8 mouse cellular contexts compared by ENCODE assay signal in the genomic region with DNA sequence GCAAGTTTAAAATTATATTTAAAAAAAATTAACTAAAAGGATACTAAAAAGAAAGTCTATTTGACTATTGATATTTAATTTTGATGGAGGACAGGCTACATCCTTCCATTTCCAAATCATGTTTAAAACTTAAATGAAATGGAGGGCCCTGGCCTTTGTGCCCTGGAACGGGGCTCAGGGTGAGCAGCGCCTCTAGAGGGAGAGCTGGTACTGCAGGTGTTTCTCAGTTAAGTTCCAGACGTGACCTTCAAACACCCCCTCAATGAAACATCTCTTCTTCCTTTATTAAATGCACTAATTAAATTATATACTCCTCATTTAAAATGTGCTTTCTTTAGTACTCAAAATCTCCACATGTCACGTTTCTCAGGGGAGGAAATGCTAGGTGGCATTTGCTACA.
DNase-seq lines count a peak whose midpoint lies in the region; ATAC-seq and TF ChIP-seq lines count a peak whose summit lies in the region.

No protein-coding gene starts in this region.

- no peak overlapping the region for H3K27ac ChIP-seq in kidney, embryonic 15.5 days
- peak overlapping the region; percentile 92 for H3K27ac ChIP-seq in embryonic facial prominence, embryonic 10.5 days (replicated peaks)
- H3K27ac ChIP-seq in hindbrain, embryonic 15.5 days (replicated peaks) = peak overlapping the region; percentile 93
- peak overlapping the region; percentile 98 for H3K27ac ChIP-seq in midbrain, embryonic 16.5 days (ENCODE audit: low read length)
- H3K27ac ChIP-seq in thymus, adult 2 months (ENCODE audit: control insufficient read depth, insufficient read depth, low read length) = no peak overlapping the region

- H3K9me3 ChIP-seq in kidney, embryonic 15.5 days (replicated peaks) = no peaks in the 10 kb centered on the region
- H3K9me3 ChIP-seq in embryonic facial prominence, embryonic 10.5 days = no peaks in the 10 kb centered on the region
- no peaks in the 10 kb centered on the region for H3K9me3 ChIP-seq in hindbrain, embryonic 15.5 days
- no peaks in the 10 kb centered on the region for H3K9me3 ChIP-seq in midbrain, embryonic 16.5 days (replicated peaks; ENCODE audit: control insufficient read depth, low read length, poor library complexity, severe bottlenecking)

- peak; percentile 16 for DNase-seq in kidney, adult 18-20 months
- DNase-seq in Patski (ENCODE audit: low read depth, low spot score) = no peak
- peak; percentile 68 for DNase-seq in embryonic facial prominence, embryonic 10.5 days (ENCODE audit: low spot score)
- no peak for DNase-seq in adipocyte (ENCODE audit: low spot score)
- DNase-seq in thymus, adult 2 months = no peak

- peak; percentile 66 for TF ChIP-seq CTCF in Patski (IDR thresholded peaks at IDR 0.05)
- TF ChIP-seq CTCF in thymus, adult 2 months (IDR thresholded peaks at IDR 0.05; ENCODE audit: borderline replicate concordance, control insufficient read depth, extremely low read depth, insufficient read depth, low read length, poor library complexity) = no peak

- CTCF ChIA-PET in Patski (lab: Charles Lee) = no interaction called here

- no peak for TF ChIP-seq POLR2A in thymus, adult 2 months (IDR thresholded peaks at IDR 0.05; ENCODE audit: control insufficient read depth, extremely low read depth, insufficient read depth, low read length, poor library complexity)

- no peak overlapping the region for H3K4me3 ChIP-seq in kidney, embryonic 15.5 days (replicated peaks)
- H3K4me3 ChIP-seq in embryonic facial prominence, embryonic 10.5 days = no peak overlapping the region
- H3K4me3 ChIP-seq in hindbrain, embryonic 15.5 days = no peak overlapping the region
- no peak overlapping the region for H3K4me3 ChIP-seq in midbrain, embryonic 16.5 days (ENCODE audit: low read depth, low read length)
- no peak overlapping the region for H3K4me3 ChIP-seq in thymus, adult 2 months (ENCODE audit: control insufficient read depth, insufficient read depth, low read length)

- in situ Hi-C loops in Patski (cut with MboI; ENCODE audit: low pct_unique_long_range_greater_than_20kb) = no loop called here

- ATAC-seq in kidney, embryonic 15.5 days (replicated peaks; ENCODE audit: low FRiP score) = no peak
- ATAC-seq in Patski = no peak
- no peak for ATAC-seq in hindbrain, embryonic 15.5 days (ENCODE audit: low FRiP score, low read depth)
- ATAC-seq in midbrain, embryonic 16.5 days = no peak

- peaks cover 24% of the 10 kb centered on the region for H3K4me1 ChIP-seq in kidney, embryonic 15.5 days
- H3K4me1 ChIP-seq in embryonic facial prominence, embryonic 10.5 days = peaks cover 66% of the 10 kb centered on the region
- H3K4me1 ChIP-seq in hindbrain, embryonic 15.5 days (replicated peaks) = peaks cover 48% of the 10 kb centered on the region
- H3K4me1 ChIP-seq in midbrain, embryonic 16.5 days (ENCODE audit: control insufficient read depth, insufficient read depth, low read length) = peaks cover 45% of the 10 kb centered on the region
- H3K4me1 ChIP-seq in thymus, adult 2 months (replicated peaks; ENCODE audit: control insufficient read depth, insufficient read depth, low read length) = no peaks in the 10 kb centered on the region

- no peaks in the 10 kb centered on the region for H3K36me3 ChIP-seq in kidney, embryonic 15.5 days
- no peaks in the 10 kb centered on the region for H3K36me3 ChIP-seq in embryonic facial prominence, embryonic 10.5 days (replicated peaks)
- no peaks in the 10 kb centered on the region for H3K36me3 ChIP-seq in hindbrain, embryonic 15.5 days
- H3K36me3 ChIP-seq in midbrain, embryonic 16.5 days (ENCODE audit: control insufficient read depth, insufficient read depth, low read length) = no peaks in the 10 kb centered on the region
- no peaks in the 10 kb centered on the region for H3K36me3 ChIP-seq in thymus, adult 2 months (ENCODE audit: control insufficient read depth, insufficient read depth, low read length)

- 44% methylated on average over 4 of the region's 4 CpGs for WGBS in kidney, embryonic 15.5 days
- WGBS in embryonic facial prominence, embryonic 10.5 days = 19% methylated on average over 4 of the region's 4 CpGs
- 15% methylated on average over 4 of the region's 4 CpGs for WGBS in hindbrain, embryonic 15.5 days
- WGBS in midbrain, embryonic 16.5 days = 10% methylated on average over 4 of the region's 4 CpGs
- WGBS in thymus, adult 2 months = 42% methylated on average over 4 of the region's 4 CpGs

- no peaks in the 10 kb centered on the region for H3K27me3 ChIP-seq in kidney, embryonic 15.5 days
- no peaks in the 10 kb centered on the region for H3K27me3 ChIP-seq in Patski
- H3K27me3 ChIP-seq in embryonic facial prominence, embryonic 10.5 days (replicated peaks; ENCODE audit: low read depth, poor library complexity, severe bottlenecking) = no peaks in the 10 kb centered on the region
- no peaks in the 10 kb centered on the region for H3K27me3 ChIP-seq in hindbrain, embryonic 15.5 days
- H3K27me3 ChIP-seq in midbrain, embryonic 16.5 days (ENCODE audit: control insufficient read depth, insufficient read depth, low read depth, low read length) = no peaks in the 10 kb centered on the region
- no peaks in the 10 kb centered on the region for H3K27me3 ChIP-seq in thymus, adult 2 months (ENCODE audit: control insufficient read depth, insufficient read depth, low read length)

- no peak overlapping the region for H3K4me2 ChIP-seq in kidney, embryonic 15.5 days
- H3K4me2 ChIP-seq in hindbrain, embryonic 15.5 days = no peak overlapping the region
- H3K4me2 ChIP-seq in midbrain, embryonic 16.5 days (ENCODE audit: low read length) = no peak overlapping the region

- H3K9ac ChIP-seq in kidney, embryonic 15.5 days = no peak overlapping the region
- H3K9ac ChIP-seq in hindbrain, embryonic 15.5 days = no peak overlapping the region
- H3K9ac ChIP-seq in midbrain, embryonic 16.5 days (ENCODE audit: low read depth, low read length) = no peak overlapping the region

- POLR2A ChIA-PET in Patski (lab: Charles Lee) = no interaction called here

Comparison
In these comparisons a context has a peak if more than half of its experiments do, and no peak if none do; other contexts are left out.
1. DNase-seq: peak in kidney, adult 18-20 months (single experiment) and embryonic facial prominence, embryonic 10.5 days (single experiment); none in Patski (single experiment), adipocyte (single experiment) and thymus, adult 2 months (single experiment).
2. H3K27ac ChIP-seq: peak in embryonic facial prominence, embryonic 10.5 days (single experiment), hindbrain, embryonic 15.5 days (single experiment) and midbrain, embryonic 16.5 days (single experiment); none in kidney, embryonic 15.5 days (single experiment) and thymus, adult 2 months (single experiment).